Mouse (Mus musculus): ENCODE results near the gene Zfp524. TPM values are rescaled to one million over a fixed set of nuclear protein-coding genes. Genes with fewer than 3 reads are reported as not detected.

The Zfp524 gene
- polyA plus RNA-seq, 2 experiments = 8.9 to 9.5 TPM

DNA sequence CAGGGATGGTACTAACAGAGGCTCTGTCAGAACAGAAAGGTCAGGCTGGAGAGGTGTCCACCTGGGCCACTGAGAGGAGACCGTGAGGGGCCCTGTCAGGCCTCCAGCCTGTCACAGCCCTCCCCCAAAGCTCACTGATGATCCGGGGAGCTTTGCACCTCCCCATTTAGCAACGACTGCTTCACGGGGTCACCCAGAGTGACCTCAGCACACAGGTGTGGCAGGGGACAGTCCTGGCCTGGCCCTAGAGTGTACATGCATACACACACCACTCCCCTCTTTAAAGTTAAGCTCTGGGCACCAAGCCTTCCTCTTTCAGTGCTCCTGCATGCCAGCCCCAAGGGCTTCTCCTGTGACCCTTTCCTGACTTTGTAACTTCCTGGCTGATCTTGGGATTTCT lies 38.8 kb upstream of the Zfp524 start:
- H3K4me3 ChIP-seq (ENCODE audit: insufficient read depth in 1 of 2, low read depth in 2 of 2, low read length in 2 of 2) = no peak overlapping the region
- no peaks in the 10 kb centered on the region for H3K36me3 ChIP-seq (replicated peaks; ENCODE audit: control insufficient read depth, insufficient read depth, low read depth)
- WGBS (ENCODE audit: insufficient replicate concordance) = 41% methylated on average over 4 of the region's 4 CpGs
- no peak overlapping the region for H3K4me2 ChIP-seq (ENCODE audit: low read depth)
- H3K9me3 ChIP-seq (ENCODE audit: control insufficient read depth, low read length) = no peaks in the 10 kb centered on the region
- TF ChIP-seq EP300 (IDR thresholded peaks at IDR 0.05; ENCODE audit: low read depth) (no peak), CTCF (IDR thresholded peaks at IDR 0.05; ENCODE audit: low read depth) (no peak)
- H3K4me1 ChIP-seq (replicated peaks; ENCODE audit: control insufficient read depth in 2 of 2, insufficient read depth in 2 of 2, low read length in 1 of 2) = no peaks in the 10 kb centered on the region
- no peak overlapping the region for H3K9ac ChIP-seq (replicated peaks)
- no peak for DNase-seq (ENCODE audit: low read depth in 3 of 3, low spot score in 3 of 3)
- ATAC-seq (ENCODE audit: insufficient read depth) = no peak
- H3K27ac ChIP-seq = no peak overlapping the region
- H3K27me3 ChIP-seq (ENCODE audit: control insufficient read depth, insufficient read depth, low read length) = no peaks in the 10 kb centered on the region

DNA sequence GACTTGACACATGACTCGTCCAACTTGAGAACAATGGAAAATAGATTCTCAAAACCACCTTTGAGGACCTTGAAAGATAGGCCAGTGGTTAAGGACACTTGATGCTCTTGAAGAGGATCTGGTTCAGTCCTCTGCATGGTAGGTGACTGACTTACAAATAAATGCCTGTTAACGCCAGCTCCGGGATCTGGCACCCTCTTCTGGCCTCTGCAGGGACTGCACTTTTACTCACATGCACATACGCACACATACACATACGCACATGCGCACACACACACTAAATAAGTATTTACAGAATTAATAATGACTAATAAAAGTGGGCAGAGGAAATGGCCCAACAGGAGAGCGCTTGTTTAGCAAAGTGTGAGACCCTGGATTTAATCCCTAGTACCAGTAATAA lies 37.4 kb upstream of the Zfp524 start:
- DNase-seq (ENCODE audit: low read depth in 3 of 3, low spot score in 3 of 3) = no peak
- Histone ChIP-seq H3K36me3 (replicated peaks; ENCODE audit: control insufficient read depth, insufficient read depth, low read depth) (no peaks in the 10 kb centered on the region), H3K4me3 (ENCODE audit: insufficient read depth in 1 of 2, low read depth in 2 of 2, low read length in 2 of 2) (no peak overlapping the region), H3K27me3 (ENCODE audit: control insufficient read depth, insufficient read depth, low read length) (no peaks in the 10 kb centered on the region), H3K4me2 (ENCODE audit: low read depth) (no peak overlapping the region), H3K4me1 (replicated peaks; ENCODE audit: control insufficient read depth in 2 of 2, insufficient read depth in 2 of 2, low read length in 1 of 2) (no peaks in the 10 kb centered on the region), H3K9me3 (ENCODE audit: control insufficient read depth, low read length) (no peaks in the 10 kb centered on the region), H3K9ac (replicated peaks) (no peak overlapping the region), H3K27ac (no peak overlapping the region)
- WGBS (ENCODE audit: insufficient replicate concordance) = 78% methylated on average over 7 of the region's 7 CpGs
- TF ChIP-seq CTCF (IDR thresholded peaks at IDR 0.05; ENCODE audit: low read depth) = peak; percentile 52
- TF ChIP-seq EP300 (IDR thresholded peaks at IDR 0.05; ENCODE audit: low read depth) = no peak
- ATAC-seq (ENCODE audit: insufficient read depth) = no peak

DNA sequence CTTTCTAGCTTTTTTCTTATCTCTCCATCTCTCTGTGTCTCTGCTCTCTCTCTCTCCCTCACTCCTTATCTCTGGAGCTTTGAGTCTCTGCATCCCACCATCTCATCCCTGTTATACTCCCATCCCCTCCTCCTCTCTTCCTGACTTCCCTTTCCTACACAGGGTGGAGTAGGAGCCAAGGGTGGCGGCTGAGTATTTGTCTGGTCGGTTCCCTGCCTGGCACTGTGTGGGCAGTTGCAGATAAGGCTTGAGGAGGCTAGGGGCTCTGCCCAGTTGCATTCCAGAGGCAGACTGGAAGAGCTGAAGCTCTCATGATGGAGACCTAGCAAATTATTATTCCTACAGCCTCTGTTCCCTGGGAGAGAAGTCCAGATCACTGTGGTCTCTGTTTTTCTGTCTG lies 26.0 kb upstream of the Zfp524 start:
- no peaks in the 10 kb centered on the region for H3K4me1 ChIP-seq (replicated peaks; ENCODE audit: control insufficient read depth in 2 of 2, insufficient read depth in 2 of 2, low read length in 1 of 2)
- H3K36me3 ChIP-seq (replicated peaks; ENCODE audit: control insufficient read depth, insufficient read depth, low read depth) = no peaks in the 10 kb centered on the region
- H3K9me3 ChIP-seq (ENCODE audit: control insufficient read depth, low read length) = no peaks in the 10 kb centered on the region
- TF ChIP-seq CTCF (IDR thresholded peaks at IDR 0.05; ENCODE audit: low read depth) (no peak), EP300 (IDR thresholded peaks at IDR 0.05; ENCODE audit: low read depth) (no peak)
- no peak overlapping the region for H3K4me3 ChIP-seq (ENCODE audit: insufficient read depth in 1 of 2, low read depth in 2 of 2, low read length in 2 of 2)
- ATAC-seq (ENCODE audit: insufficient read depth) (no peak), DNase-seq (ENCODE audit: low read depth in 3 of 3, low spot score in 3 of 3) (no peak)
- H3K9ac ChIP-seq (replicated peaks) = no peak overlapping the region
- H3K27ac ChIP-seq = no peak overlapping the region
- H3K27me3 ChIP-seq (ENCODE audit: control insufficient read depth, insufficient read depth, low read length) = peaks cover 1% of the 10 kb centered on the region; the same call in 1 of the 2 replicates
- no peak overlapping the region for H3K4me2 ChIP-seq (ENCODE audit: low read depth)
- 21% methylated on average over 2 of the region's 2 CpGs for WGBS (ENCODE audit: insufficient replicate concordance)

DNA sequence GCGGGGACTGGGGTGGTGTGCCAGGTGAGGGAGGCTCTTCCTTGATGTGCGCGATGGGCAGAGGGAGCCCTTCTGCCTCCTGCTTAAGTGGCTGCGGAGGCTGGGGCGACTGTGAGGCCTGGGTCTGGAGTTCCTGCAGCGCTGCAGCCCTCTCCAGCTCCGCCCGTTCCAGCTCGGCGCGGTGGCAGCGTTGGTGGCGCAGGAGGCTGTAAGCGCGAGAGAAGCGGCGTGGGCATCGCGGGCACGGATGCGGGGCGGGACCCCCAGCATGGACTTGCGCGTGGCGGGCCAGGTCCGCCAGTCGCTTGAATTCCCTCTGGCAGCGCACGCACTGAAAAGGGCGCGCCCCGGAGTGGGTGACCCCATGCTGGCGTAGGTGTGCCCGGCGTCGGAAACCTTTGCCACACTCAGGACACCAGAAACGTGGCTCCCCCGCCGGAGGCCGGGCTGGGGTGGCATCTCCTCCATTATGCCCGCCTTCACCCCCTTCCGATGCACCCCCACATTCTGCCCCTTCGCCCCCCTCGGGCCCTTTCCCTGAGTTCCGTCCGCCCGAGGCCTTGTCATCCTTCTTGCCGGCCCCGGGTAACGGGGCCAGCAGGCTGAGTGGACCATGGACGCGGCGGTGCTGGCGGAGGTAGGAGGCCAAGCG lies 20.7 kb upstream of the Zfp524 start:
- TF ChIP-seq CTCF (IDR thresholded peaks at IDR 0.05; ENCODE audit: low read depth) (no peak), EP300 (IDR thresholded peaks at IDR 0.05; ENCODE audit: low read depth) (no peak)
- Histone ChIP-seq H3K4me2 (ENCODE audit: low read depth) (no peak overlapping the region), H3K27me3 (ENCODE audit: control insufficient read depth, insufficient read depth, low read length) (peaks cover 20% of the 10 kb centered on the region), H3K27ac (no peak overlapping the region), H3K9me3 (ENCODE audit: control insufficient read depth, low read length) (no peaks in the 10 kb centered on the region), H3K4me1 (replicated peaks; ENCODE audit: control insufficient read depth in 2 of 2, insufficient read depth in 2 of 2, low read length in 1 of 2) (no peaks in the 10 kb centered on the region), H3K4me3 (ENCODE audit: insufficient read depth in 1 of 2, low read depth in 2 of 2, low read length in 2 of 2) (no peak overlapping the region), H3K9ac (replicated peaks) (no peak overlapping the region), H3K36me3 (replicated peaks; ENCODE audit: control insufficient read depth, insufficient read depth, low read depth) (no peaks in the 10 kb centered on the region)
- 36% methylated on average over 55 of the region's 55 CpGs for WGBS (ENCODE audit: insufficient replicate concordance)
- DNase-seq (ENCODE audit: low read depth in 3 of 3, low spot score in 3 of 3) (no peak), ATAC-seq (ENCODE audit: insufficient read depth) (no peak)

DNA sequence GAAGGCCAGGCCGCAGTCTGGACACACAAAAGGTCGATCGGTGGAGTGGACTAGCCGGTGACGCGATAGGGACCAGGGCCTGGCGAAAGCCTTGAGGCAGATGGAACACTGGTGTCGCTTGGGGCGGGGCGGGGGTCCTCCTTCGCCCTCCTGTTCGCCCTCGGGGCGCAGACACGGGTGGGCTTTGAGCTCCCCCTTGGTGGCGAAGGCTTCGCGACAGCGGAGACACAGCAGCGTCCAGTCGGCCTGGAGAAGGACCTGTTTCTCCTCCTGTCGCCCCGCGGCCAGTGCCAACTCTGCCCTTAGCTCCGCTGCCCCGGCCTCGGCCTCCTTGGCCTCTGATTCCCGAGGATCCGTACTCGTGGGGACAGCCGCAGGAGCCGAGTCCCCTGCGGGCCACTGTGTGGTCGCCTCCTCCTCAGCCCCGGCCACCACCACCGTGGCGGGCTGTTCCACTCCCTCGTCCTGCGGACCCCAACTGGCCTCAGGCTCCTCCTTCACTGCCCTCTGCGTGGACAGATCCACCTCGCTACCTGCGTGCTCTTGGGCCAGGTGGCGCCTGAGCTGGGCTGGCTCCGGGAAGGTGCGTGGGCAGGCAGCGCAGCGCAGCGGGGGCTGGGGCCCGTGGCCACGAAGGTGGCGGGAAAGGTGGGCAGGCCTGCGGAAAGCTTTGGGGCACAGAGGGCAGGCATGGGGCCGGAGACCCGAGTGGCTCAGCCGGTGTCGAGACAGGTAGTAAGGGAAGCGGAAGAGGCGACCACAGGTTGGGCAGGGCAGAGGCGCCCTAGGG lies 20.0 kb upstream of the Zfp524 start:
- ATAC-seq (ENCODE audit: insufficient read depth) = no peak
- H3K4me2 ChIP-seq (ENCODE audit: low read depth) = no peak overlapping the region
- 42% methylated on average over 58 of the region's 59 CpGs for whole genome bisulfite sequencing (ENCODE audit: insufficient replicate concordance)

More for the DNA sequence above, 20.0 kb upstream of the Zfp524 start:
- Histone ChIP-seq H3K4me1 (replicated peaks; ENCODE audit: control insufficient read depth in 2 of 2, insufficient read depth in 2 of 2, low read length in 1 of 2) (no peaks in the 10 kb centered on the region), H3K27ac (no peak overlapping the region), H3K36me3 (replicated peaks; ENCODE audit: control insufficient read depth, insufficient read depth, low read depth) (no peaks in the 10 kb centered on the region), H3K9ac (replicated peaks) (no peak overlapping the region), H3K4me3 (ENCODE audit: insufficient read depth in 1 of 2, low read depth in 2 of 2, low read length in 2 of 2) (no peak overlapping the region), H3K9me3 (ENCODE audit: control insufficient read depth, low read length) (no peaks in the 10 kb centered on the region), H3K27me3 (ENCODE audit: control insufficient read depth, insufficient read depth, low read length) (peaks cover 20% of the 10 kb centered on the region)
- no peak for TF ChIP-seq EP300 (IDR thresholded peaks at IDR 0.05; ENCODE audit: low read depth)
- TF ChIP-seq CTCF (IDR thresholded peaks at IDR 0.05; ENCODE audit: low read depth) = no peak
- DNase-seq (ENCODE audit: low read depth in 3 of 3, low spot score in 3 of 3) = no peak

Measured in liver, embryonic 14.5 days (tissue).